Mouse (Mus musculus): ENCODE measurements around the gene Gm14569. TPM values are rescaled to one million over a fixed set of nuclear protein-coding genes. Genes with fewer than 3 reads are reported as not detected.

Gm14569 gene
- not detected for total RNA-seq (2023)

DNA sequence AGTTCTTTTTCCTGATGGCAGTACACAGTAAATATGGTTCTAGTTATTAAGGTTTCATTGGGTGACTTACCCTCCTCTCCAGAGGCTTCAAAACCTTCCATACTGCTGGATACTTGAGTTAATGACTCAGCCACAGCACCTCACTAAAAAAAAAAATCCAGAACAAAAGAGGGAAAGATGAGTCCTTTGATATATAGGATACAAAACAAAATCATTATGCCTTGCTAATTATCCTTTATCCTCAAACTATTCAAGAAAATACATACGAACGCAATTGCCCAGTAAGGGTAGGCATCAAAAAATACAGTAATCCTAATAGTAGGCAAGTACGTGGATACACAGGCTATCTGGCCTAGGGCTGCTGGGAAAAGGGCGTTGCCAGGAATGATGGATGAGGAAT lies at the start of gene Gm14569:
Gene Gm14569 (minus strand): TSS at position 101 of the 400 bp plus-strand sequence.

GRCm38 (mm10) chrX:36400980-36401379 lies 90.7 kb downstream of the Gm14569 start, which contains the start of gene Gm6268:
Gm6268 (plus strand) TSS chrX:36401280.

Other genes starting within 250 kb of the Gm14569 start
- gene Lonrf3, start 163.5 kb downstream of the Gm14569 start, total RNA-seq (2023) = 10 to 100 TPM; 13.4 to 13.7 TPM
- not detected for gene Gm6268, start 90.5 kb downstream of the Gm14569 start, total RNA-seq (2023)
- 10 to 100 TPM; 16.7 to 17.7 TPM for gene Pgrmc1, start 106.4 kb upstream of the Gm14569 start, total RNA-seq (2023)
- 1 to 10 TPM in 1 of 2 experiments, under 1 TPM in 1; 0.68 to 1.4 TPM for gene Akap17b, start 153.6 kb upstream of the Gm14569 start, total RNA-seq (2023)

All from neutrophil, adult 83 days (primary cell).